Mouse (Mus musculus) G1E (cell line): ENCODE measurements around the gene Ambra1. TPM values are rescaled to one million over a fixed set of nuclear protein-coding genes. Genes with fewer than 3 reads are reported as not detected.

Source experiments
- ATAC-seq: 2 replicates; pipeline ENCODE4 v1.8.0; 2016; ENCODE audit warnings: mild to moderate bottlenecking; ENCODE audit not compliant: insufficient number of reproducible peaks, poor library complexity, low FRiP score, severe bottlenecking; ENCODE audit errors: extremely low read depth
- DNase-seq: peaks from one replicate; pipeline ENCODE4 v3.0.0; 2012; ENCODE audit warnings: low spot score
- H3K27me3 ChIP-seq: 2 replicates; pipeline ENCODE4 v1.6.1; 2012; ENCODE audit warnings: mild to moderate bottlenecking, low read length, inconsistent platforms; ENCODE audit not compliant: insufficient read depth
- H3K36me3 ChIP-seq: replicated peaks from 2 replicates; pipeline ENCODE3; 2012; ENCODE audit warnings: mild to moderate bottlenecking, inconsistent platforms
- H3K4me1 ChIP-seq: 2 replicates; pipeline ENCODE4 v1.6.1; 2012; ENCODE audit warnings: low read depth, low read length, inconsistent platforms, mixed read lengths; ENCODE audit not compliant: insufficient read depth
- H3K4me3 ChIP-seq: 2 replicates; pipeline ENCODE4 v1.5.1; 2012; ENCODE audit warnings: low read depth, mild to moderate bottlenecking, inconsistent platforms, low read length, moderate library complexity, mixed read lengths
- H3K9me3 ChIP-seq: replicated peaks from 2 replicates; pipeline ENCODE4 v1.6.1; 2012; ENCODE audit warnings: inconsistent platforms
- CTCF ChIP-seq: IDR thresholded peaks from 2 replicates; pipeline ENCODE4 v1.5.1; 2012; ENCODE audit warnings: low read depth, low read length, inconsistent platforms, mixed read lengths
- GATA1 ChIP-seq: IDR thresholded peaks from 2 replicates; pipeline ENCODE4 v1.6.1; 2012; ENCODE audit warnings: borderline replicate concordance, low read length, inconsistent platforms, mixed read lengths
- GATA2 ChIP-seq: IDR thresholded peaks from 2 replicates; pipeline ENCODE4 v1.6.1; 2012; ENCODE audit warnings: low read depth, low read length, inconsistent platforms, borderline replicate concordance
- POLR2AphosphoS5 ChIP-seq: IDR thresholded peaks from 2 replicates; pipeline ENCODE4 v1.6.1; 2012; ENCODE audit warnings: low read depth, low read length, inconsistent platforms; ENCODE audit not compliant: insufficient replicate concordance
- TAL1 ChIP-seq: conservative IDR thresholded peaks from 2 replicates; pipeline ENCODE4 v1.6.1; 2012; ENCODE audit warnings: low read depth, low read length, inconsistent platforms, mixed read lengths
- polyA plus RNA-seq: library from polyadenylated mRNA; stranded (reverse); fragments of >175 nt; gene quantifications from 2 replicates; pipeline ENCODE4 v1.2.3, GENCODE M21; 2012
- total RNA-seq, 2 experiments: library from RNA; stranded (forward) in 1 of 2; stranded (reverse) in 1 of 2; fragments of 200-1000 nt in 1 of 2; fragments of >200 nt in 1 of 2; fragmentation: Nextera tagmentation in 1 of 2; gene quantifications; 2 replicates each; pipeline ENCODE4 v1.2.3; 2014 to 2017

Ambra1 gene
- total and polyA plus RNA-seq, 3 experiments: 14.3 to 64.0 (median 30.5) TPM

DNA sequence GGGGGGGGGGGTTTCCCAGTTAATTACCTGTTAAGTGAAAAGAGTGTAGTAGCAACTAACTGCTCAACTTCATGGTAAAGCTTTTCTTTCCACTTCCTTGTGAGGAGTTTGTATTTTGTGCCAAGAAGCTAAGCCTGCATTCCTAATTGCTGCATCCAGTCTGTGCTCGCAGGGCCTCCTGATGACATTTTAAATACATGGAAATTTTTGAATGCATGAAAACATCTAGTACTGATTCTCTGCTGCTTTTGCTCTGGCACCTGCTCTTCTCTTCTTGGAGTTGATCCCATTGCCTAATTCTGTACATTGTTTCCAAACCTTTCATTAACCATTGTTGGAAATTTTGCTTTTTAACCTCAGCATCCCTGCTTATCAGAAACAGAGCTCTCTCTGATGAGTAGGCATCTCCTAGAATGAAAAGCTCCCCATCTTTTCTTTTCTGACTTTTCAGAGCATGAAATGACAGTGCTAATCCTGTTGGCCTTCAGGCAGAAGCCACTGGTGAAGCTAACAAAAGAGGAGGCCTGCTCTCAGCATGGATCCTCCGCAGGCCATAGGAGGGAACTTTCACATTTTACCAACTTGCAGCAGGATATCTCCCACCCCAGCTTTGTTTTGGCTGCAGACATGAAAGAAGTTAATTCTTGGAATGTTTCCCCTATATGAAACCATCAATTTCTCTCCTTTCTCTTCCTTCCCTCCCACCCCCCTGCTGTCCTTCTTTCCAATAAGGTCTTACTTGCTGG lies 122.7 kb downstream of the Ambra1 start:
- Histone ChIP-seq H3K4me3 (no peak overlapping the region), H3K36me3 (peaks cover 21% of the 10 kb centered on the region), H3K27me3 (no peaks in the 10 kb centered on the region), H3K4me1 (no peaks in the 10 kb centered on the region), H3K9me3 (no peaks in the 10 kb centered on the region)
- ATAC-seq (no peak), DNase-seq (no peak)
- TF ChIP-seq TAL1: no peak
- TF ChIP-seq POLR2AphosphoS5: no peak
- TF ChIP-seq GATA1: no peak
- TF ChIP-seq GATA2: no peak
- TF ChIP-seq CTCF: no peak

DNA sequence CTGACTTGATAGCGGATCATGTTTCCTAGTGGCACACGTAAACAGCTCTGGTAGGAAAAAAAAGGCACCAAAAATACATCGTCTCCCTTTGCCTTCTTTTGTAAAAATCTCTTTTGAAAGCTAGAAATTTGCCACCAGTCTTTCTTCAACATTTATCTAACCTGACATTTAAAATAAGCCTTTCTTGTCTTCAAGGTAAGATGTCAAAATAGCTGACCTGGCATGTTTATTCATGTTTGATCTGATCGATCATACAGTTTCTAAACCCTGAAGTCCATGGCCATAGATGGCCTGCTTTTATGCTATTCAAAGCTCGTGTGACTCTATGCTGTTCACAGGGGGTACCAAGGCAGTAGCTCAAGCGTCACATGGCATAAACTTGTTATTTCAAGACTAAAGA lies 124.6 kb downstream of the Ambra1 start:
- TF ChIP-seq POLR2AphosphoS5 (no peak), TAL1 (no peak), GATA2 (no peak), GATA1 (no peak), CTCF (no peak)
- Histone ChIP-seq H3K36me3 (peaks cover 25% of the 10 kb centered on the region), H3K4me1 (peaks cover 6% of the 10 kb centered on the region; the same call in 1 of the 2 replicates), H3K4me3 (no peak overlapping the region), H3K9me3 (no peaks in the 10 kb centered on the region), H3K27me3 (no peaks in the 10 kb centered on the region)
- DNase-seq (no peak), ATAC-seq (no peak)

GRCm38 (mm10) chr2:91856958-91857357 lies 127.0 kb downstream of the Ambra1 start:
- Histone ChIP-seq H3K27me3 (no peaks in the 10 kb centered on the region), H3K36me3 (peaks cover 25% of the 10 kb centered on the region), H3K4me3 (no peak overlapping the region), H3K9me3 (no peaks in the 10 kb centered on the region), H3K4me1 (peaks cover 10% of the 10 kb centered on the region; the same call in 1 of the 2 replicates)
- no peak for TF ChIP-seq TAL1
- TF ChIP-seq POLR2AphosphoS5: no peak
- TF ChIP-seq CTCF: no peak
- TF ChIP-seq GATA1: no peak
- TF ChIP-seq GATA2: no peak
- no peak for DNase-seq
- ATAC-seq: no peak

GRCm38 (mm10) chr2:91859423-91859822 lies 129.5 kb downstream of the Ambra1 start:
- H3K9me3 ChIP-seq: no peaks in the 10 kb centered on the region
- ATAC-seq (no peak), DNase-seq (no peak)
- TF ChIP-seq POLR2AphosphoS5: no peak
- TF ChIP-seq CTCF: no peak
- TF ChIP-seq GATA2: no peak
- no peak for TF ChIP-seq GATA1
- no peak for TF ChIP-seq TAL1
- H3K4me1 ChIP-seq: peaks cover 10% of the 10 kb centered on the region; the same call in 1 of the 2 replicates
- peaks cover 20% of the 10 kb centered on the region for H3K36me3 ChIP-seq
- no peaks in the 10 kb centered on the region for H3K27me3 ChIP-seq
- H3K4me3 ChIP-seq: no peak overlapping the region

- Histone ChIP-seq H3K9me3 (no peaks in the 10 kb centered on the region), H3K4me3 (no peak overlapping the region), H3K27me3 (no peaks in the 10 kb centered on the region), H3K4me1 (no peaks in the 10 kb centered on the region), H3K36me3 (peaks cover 15% of the 10 kb centered on the region)
- ATAC-seq: no peak
- TF ChIP-seq TAL1: no peak
- DNase-seq: no peak
Observed at GRCm38 (mm10) chr2:91870754-91871153, 140.8 kb downstream of the Ambra1 start.

- Histone ChIP-seq H3K4me3 (no peak overlapping the region), H3K27me3 (no peaks in the 10 kb centered on the region), H3K4me1 (peaks cover 3% of the 10 kb centered on the region), H3K36me3 (peaks cover 19% of the 10 kb centered on the region), H3K9me3 (no peaks in the 10 kb centered on the region)
- ATAC-seq: no peak
- DNase-seq: no peak
- TF ChIP-seq CTCF (no peak), POLR2AphosphoS5 (no peak), GATA1 (no peak), GATA2 (no peak), TAL1 (no peak)
Observed at GRCm38 (mm10) chr2:91871225-91871624, 141.3 kb downstream of the Ambra1 start.
